Mouse (Mus musculus): ENCODE measurements around the gene Chchd3.

DNA sequence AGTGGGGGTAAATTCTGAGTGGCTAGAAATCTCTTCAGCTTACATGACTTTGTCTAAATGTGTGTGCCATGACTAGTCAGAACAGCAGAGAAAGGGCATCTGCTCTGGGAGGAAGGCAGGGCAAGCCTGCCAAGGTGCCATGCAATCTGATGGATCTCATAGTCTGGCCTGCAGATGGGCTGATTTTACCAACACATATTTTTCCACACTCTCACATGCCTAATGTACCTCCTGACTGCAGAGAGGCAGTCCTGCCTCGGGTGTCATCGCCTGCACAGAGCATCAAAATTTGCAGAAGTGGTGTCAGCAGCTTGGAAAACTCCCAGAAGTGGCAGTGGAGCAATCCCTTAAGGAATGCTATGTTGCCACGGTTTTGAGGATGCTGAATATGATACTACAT, 55.5 kb downstream of the Chchd3 start:
- TF ChIP-seq CTCF (IDR thresholded peaks at IDR 0.05; ENCODE audit: insufficient read depth, low read length) (no peak), POLR2A (IDR thresholded peaks at IDR 0.05; ENCODE audit: borderline replicate concordance, extremely low read depth, low read depth, low read length) (no peak)

Data from lung, adult 2 months (tissue).